Mouse (Mus musculus) layer of hippocampus, postnatal 36 days (tissue): ENCODE results near the gene D17Wsu92e. TPM values are rescaled to one million over a fixed set of nuclear protein-coding genes. Genes with fewer than 3 reads are reported as not detected.

Source experiments
- DNase-seq, 2 experiments: peaks; one replicate each; pipeline ENCODE4 v3.0.0; 2022
- total RNA-seq, 2 experiments: library from RNA; stranded (reverse); gene quantifications; 2 replicates each; pipeline ENCODE4 v1.2.3; 2021

D17Wsu92e gene
- total RNA-seq, 2 experiments from 2014 or later = 191 to 194 TPM

DNA sequence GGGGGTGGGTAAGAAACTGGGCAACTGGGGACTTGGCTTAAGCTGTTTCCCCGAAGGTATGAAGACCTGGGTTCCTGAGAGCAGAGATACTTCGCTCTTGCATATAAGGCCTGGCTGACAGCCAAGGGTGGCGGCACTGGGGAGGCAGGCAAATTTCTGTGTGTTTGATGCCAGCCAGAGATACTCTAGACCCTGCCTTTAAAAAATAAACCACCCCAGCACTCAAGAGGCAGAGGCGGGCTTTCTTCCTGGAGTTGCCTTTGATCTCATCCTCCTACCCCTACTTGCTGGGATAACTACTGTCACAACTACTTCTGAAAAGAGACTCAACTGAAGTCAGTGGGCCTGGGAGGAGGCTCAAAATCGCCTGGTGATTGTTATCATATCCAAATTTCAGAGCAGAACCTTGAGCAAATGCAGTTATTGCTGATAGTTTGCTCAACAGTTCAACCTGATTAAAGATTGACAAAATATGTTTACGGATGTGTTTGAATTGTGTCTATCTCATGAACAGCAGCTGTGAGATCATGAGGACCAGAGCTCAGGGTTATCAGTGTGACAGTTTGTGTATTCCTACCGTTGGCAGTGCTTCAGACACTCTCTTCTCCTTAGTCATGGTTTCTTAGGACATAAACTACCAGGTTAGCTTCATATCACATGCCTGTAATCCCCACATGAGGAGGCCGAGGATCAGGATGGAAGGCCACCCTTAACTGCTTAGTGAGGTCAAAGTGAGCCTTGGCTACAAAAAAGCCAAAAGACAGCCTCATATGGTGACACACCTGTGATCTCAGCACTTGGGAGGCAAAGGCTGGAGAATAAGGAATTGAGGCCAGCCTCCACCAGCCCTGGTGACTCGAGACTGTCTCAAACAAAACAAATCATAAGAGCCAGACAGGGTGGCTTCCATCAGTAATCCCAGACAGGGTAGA, 1.2 kb upstream of the D17Wsu92e start:
- DNase-seq = no peak

DNA sequence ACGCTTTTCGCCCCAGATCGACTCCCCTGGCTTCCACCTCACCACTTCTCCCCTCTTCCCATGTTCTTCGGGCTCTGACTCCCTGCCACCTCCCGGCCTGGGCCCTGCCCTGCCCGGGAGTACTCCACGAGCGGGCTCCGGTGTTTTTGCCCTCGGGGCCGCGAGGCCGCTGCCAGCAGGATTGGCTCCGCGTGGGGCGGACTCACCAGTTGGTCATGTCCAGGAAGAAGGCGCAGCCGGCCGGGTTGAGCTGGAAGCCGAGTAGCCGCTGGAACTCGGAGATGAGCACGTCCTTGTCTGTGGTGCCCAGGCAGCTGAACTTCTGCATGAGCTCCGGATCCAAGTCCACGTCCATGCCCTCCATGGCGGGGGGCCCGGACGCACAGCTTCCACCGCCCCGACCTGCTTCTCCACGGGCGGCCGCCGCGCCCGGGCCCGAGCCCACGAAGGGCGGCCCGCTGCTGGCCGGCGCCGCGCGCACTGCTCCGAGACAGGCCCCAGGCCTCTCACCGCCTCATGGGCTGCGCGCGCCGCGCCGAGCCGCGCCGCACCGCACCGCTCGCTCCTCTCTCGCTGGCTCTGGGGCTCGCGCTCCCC, 379 bp downstream of the D17Wsu92e start:
- peak; percentile 50 to 59 for DNase-seq

DNA sequence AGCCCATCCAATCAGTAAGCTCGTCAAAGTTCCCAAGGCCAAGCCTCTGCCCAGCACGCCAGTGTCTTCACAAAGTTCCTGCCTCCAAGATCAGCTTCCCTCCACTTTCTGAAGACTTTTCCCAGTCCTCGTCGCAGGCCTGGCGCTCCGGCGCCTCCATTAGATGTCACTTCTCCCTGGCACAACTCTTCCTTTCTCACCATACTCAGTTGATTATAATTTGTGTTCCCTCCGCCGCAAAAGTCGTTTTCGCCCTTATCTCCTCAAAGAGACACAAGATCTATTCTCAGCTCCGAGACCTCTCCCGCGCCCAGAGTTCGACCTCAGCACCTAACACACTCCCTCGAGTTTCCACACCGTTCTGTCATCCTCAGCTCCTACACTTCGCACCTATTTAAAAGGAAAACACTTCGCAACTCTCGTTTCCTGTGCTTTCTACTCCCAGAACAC, 902 bp downstream of the D17Wsu92e start:
- no peak for DNase-seq

DNA sequence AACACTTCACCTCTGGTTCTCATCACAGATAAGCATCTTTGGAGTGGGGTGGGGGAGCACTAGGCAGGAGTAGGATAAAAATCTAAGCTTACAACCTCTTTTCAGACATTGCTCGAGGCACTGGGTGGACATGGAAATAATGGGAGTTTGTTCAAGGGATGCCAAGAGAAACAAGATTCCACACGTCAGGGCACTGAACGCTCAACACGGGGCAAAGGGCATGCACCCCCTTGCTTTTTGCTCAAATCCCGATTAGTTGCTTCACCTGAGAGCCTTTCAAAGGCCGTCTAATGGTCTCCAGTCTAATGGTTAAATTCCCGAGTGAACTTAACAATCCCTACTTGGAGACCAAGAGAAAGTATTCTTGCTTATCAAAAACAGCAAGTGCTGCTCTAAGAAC, 1.4 kb downstream of the D17Wsu92e start:
- DNase-seq = no peak

DNA sequence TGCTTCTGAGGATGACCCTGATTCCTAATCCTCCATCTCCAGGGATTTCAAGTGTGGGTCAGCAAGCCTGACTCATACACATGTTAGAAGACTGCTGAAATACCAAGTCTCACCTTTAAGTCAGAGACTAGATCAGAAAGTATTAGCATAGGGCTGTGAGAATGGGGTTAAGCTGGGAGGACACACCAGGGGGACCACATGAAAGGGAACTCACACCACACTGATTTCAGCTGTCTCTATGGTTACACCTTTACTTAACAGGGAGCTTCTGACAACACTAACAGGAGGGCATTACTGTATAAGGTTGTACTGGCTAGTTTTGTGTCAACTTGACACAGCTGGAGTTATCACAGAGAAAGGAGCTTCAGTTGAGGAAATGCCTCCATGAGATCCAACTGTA, 5.8 kb downstream of the D17Wsu92e start:
- no peak for DNase-seq

DNA sequence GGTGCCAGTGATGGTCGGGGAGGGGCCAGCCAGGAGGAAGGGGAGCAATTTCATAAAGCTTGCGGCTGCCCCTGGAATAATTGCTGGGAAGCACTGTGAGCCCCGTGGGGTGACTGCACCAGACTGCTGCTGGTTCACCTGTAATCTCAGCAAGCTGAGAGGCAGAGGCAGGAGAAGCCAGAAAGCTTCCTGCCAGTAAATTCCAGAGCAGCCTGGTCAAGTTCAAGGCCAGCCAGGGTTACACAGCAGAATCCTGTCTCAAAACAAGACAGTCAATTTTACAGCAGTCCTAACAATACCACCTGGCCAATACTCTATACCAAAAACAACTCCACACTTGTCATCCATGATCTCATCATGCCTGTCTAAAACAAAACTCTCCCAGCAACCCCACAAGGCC, 8.5 kb downstream of the D17Wsu92e start:
- no peak for DNase-seq

DNA sequence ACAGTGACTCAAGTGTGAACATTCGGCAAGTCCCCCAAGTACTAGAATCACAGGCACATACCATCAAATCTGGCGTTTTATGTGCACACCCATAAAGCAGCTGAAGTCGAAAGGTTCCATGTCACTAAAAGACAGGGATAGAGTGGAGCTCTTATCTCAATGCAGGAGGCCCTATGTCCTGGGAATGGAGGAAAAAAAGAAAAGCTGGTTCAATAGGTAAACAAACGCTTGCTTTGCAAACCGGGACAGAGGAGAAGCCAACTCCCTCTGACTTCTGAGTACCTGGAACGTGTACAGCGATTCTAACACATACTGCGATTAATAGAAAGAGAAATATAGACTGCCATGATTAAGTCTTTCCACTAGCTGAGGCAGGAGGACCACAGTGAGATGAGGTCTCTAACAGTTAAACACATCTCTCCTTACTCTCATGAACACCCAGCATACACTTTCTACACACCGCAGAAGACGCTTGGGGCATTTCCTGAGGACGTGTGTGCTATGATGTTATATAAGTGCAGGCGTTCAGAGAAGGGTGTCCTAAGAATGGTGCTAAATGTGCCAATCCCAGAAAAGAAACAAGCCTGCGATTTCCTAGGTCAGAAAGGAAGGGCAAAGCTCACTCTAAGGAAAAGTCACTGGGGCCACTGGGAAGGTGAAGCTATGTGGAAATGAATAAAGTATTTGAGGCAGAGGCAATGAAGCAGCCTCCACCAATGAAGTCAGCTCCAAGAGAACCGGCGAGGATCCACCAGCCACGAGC, 9.7 kb downstream of the D17Wsu92e start:
- DNase-seq = no peak

DNA sequence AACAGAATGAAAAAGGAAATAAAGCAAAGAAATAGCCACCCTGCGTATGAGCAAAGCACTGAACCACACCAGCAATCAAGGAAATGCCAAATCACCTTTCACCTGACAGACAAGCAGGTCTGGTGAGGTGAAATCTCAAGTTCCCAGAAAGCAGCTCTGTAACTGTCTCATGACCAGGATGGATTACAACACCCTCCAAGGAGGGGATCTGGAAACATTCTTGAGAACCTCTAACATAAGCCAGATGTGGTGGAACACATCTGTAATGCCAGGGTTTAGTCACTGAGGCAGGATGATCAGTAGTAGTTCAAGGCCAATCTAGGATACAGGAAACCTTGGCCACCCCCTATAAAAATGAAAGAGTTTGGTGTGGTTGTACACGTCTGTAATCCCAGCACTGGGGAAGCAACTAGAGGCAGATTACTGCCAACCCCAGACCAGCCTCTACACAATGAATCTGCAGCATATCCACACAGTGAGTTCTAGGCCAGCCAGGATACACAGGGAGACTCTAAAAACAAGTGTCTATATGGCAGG, 12.8 kb downstream of the D17Wsu92e start:
- no peak for DNase-seq

DNA sequence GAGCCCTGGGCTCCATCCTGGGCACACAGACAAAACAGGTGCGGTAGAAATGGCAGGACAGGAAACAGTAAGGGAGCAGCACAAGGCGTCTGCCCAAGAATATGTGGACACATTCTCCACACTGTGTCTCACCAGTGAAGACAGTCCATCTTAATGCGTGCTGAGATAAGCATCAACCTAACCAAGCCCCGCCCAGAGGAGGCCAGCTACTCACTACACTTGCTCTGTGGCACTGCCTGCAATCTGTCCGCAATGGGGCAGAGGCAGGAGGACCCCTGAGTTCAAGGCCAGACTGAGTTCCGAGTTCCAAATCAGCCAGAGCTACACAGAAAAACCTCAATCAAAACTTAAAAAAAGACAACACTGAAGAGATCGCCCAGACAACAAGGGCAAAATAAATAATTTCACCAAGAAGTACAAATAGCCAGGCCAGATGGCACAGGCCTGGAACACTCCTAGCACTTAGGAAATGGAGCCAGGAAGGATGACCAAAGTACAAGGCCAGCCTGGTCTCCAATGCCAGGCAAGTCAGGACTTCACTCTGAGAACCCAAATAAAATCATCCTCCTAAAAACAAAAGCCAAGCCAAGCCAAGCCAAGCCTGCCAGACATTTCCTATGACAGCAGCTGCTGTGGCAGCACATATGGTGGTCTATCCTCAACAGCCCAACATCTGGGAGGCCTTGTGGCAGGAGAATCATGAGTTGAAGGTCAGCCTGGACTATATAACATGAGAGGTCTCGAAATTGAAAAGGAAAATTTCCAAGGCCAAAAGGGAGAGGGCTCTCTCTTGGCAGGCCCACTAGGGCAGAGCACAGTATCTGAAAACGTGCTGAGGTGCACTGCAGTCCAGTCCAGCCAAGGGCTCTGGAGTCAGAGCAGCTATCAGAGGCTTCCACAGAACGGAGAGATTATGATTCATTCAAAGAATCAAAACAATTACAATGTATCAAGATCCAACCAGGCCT, 15.4 kb downstream of the D17Wsu92e start:
- DNase-seq = no peak

DNA sequence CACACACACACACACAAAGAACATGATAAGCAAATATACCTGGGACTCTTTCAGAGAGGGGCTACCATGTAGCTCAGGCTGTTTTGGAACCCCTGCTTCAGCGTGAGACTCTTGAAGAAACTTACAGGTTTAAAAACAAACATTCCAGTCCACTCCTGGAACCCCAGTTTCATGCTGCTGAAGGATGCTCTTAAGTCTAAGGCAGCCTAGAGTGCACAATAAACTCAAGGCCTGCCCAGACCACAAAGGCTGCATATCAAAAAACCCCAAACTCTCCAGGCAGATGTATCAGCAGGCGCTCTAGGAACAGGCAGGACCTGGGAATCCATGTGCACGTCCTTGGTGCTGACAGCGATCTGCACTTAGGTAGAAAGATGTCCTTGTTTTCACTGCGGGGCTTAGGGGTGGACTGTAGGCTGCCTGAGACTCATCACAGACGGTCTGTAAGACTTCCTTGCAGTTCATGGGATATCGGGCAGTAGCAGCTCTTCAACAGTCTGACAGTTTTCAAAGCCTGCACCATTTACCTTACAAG, 16.2 kb downstream of the D17Wsu92e start:
- no peak for DNase-seq

DNA sequence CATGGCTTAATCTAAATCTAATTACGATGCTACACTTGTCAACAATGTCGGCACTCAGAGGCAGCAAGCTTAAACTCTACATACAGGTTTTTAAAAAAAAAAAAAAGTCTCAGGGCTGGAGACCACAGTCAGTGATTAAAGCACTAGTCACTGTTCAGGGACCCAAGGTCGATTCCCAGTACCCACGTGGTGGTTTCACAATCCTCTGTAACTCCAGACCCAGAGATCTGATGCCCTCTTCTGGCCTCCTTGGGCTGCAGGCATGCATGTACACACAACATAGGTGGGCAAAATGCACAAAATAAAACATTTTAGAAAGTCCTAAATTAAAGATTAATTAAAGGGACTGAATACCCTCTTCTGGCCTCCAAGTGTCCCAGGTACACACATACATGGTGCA, 16.7 kb downstream of the D17Wsu92e start:
- no peak for DNase-seq

DNA sequence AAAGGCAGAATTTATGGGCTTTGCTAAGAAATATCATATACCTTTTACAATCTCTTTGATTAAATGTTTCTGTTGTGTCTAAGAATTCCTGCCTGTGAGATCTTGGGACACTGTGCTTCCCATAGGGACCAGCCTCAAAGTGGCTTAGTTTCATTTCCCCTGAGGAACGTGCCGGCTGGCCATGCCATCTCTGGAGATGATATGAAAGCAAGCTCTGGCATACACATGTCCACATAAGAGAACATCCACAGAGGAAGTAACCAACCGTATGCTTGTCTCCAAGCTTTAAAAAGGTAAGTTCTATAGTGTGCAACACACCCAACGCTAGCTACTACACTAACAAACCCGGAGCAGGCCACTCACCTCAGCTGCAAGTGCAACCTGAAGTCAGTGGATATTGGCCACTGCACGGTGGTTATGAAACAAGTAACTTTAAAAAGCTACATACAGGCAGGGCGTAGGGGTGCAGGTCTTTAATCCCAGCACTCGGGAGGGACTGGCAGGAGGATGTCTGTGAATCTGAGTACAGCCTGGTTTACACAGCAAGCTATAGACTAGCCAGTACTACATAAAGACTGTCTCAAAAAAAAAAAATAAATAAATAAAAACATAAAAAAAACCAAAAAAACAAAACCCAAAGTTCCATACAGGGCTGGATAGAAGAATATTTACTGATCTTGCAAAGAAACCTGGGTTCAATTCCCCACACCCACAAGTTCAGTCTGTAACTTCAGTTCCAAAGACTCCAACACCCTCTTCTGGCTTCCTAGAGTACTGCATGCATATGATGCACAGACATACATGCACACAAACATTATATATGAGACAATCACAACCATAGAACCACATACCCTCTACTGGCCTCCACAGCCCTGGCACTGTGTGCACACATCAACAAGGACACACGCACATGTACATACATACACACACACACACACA, 19.5 kb downstream of the D17Wsu92e start:
- DNase-seq = no peak

DNA sequence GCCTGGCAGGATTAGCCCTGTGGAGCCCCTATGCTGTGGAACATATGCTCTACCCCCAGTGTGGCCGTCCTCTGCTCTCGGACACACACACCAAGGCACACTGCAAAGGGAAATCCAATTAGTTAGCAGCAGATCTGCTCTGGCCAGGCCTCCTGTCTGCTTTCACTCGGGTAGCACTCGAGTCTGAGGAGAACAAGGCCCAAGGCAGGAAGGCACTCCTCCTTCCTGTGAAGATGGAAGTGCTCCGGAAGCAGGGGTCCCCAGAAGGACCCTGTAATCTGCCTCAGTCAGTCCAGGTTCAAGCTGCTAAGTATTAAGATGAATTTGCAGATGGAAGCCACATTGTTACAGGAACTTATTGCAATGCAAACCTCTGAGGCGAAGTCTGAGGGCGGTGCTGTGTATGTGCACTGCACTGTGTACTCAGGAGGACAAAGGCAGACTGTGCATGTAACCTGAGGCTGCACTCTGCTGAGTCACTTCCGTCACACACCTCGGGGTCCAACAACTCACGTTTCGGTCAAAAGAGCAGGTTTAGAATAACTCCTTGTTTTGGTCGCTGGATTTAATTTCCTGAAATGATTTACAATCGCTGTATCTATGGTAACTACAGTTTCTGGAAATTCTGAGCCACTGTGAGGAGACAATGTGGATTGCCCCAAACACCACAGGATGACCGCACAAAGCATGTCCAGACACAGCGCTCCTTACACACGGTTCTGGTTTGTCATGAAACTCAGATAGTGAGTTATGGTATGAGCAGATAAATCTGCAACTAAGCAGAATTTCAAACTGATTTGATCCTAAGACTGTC, 20.5 kb downstream of the D17Wsu92e start:
- no peak for DNase-seq

DNA sequence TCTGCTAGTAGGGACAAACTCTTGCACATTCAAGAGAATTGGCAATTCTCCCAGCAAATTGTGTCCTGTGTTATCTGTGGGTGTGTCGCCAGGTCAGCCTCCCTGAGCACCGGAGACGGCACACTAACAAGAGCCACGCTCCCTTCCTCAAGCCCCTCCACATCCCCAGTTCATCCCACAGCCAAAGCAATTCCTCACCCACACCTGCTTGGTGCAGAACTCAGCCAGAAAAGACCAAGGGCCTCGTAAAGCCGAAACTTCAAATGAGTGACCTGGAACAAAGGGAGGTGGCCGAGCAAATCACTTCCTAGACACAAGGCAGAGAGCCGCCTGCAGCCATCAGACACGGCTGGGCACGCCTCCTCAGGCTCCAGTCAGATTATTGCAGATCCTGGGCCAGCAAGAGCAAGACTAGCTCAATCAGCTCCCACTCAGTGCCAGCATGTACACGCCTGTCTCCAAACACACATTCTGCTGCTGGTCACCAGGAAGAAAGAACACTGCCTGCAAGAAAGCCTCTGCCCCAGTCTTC, 23.0 kb downstream of the D17Wsu92e start:
- DNase-seq = peak; percentile 18 to 32

DNA sequence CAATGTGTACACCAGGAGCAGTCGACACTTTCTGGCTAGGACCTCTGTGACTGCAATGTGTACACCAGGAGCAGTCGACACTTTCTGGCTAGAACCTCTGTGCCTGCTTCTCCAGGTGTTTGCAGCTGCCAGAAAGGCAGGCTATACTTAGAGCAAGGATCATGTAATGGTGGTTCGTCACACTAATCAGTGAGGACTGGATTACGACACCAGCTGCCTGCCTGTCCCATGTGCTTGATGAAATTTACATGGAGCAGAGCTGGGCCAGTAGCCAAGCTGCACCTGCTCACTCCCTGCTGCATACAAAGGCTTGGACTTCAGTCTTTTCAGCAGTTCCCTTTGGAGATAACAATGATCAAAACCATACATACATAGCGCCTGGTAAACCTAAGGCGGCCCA, 23.7 kb downstream of the D17Wsu92e start:
- DNase-seq = peak in 1 of 2 experiments; percentile 29

DNA sequence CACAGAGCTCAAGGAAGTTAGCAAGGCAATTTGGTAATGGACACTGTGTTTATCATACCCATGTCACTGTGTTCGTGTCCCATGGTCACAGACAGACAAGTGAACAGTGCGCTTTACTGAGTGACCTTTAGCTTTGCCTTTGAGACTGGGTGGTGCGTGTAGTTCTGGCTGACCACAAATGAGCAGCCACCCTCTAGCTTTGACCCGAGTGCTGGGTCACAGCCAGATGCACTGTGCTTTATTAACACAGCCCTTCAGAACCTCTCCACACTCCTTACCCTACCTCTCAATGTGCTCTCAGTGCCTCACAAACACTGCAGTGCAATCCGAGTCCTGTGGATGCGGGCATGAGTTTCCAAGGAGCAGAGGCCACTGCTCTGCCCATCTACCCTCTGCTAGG, 27.3 kb downstream of the D17Wsu92e start:
- DNase-seq = no peak

DNA sequence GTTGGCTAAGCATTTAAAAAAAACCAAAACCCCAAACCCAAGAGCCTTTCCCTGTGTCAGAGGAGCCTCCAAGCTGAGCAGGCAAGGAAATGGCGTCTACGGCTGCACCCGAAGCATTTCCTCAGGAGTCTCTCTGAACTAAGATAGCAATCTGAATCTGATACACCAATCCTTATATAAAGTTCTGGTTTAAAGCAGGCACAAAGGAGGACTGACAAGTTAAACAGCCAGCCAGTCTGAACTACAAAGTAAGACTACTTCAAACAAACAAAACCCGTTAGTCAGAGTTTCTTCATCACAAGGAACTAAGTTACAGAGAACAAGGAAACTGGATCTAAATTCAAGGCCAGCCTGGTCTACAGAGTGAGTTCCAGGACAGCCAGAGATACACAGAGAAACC, 27.9 kb downstream of the D17Wsu92e start:
- no peak for DNase-seq

DNA sequence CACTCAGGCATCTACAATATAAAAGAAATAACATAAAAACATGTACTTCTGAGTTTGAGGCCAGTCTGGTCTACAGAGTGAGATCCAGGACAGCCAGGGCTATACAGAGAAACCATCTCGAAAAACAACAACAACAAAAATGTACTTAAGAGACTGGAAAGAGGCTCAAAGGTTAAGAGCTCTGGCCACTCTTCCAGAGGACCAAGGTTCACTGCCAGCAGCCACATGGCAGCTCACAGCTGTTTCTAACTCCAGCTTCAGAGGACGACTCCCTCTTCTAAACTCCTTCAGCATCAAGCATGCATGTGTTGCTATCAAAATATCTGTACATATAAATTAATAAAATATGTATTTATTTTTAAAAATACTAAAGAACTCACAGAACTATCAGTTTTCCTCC, 28.9 kb downstream of the D17Wsu92e start:
- no peak for DNase-seq

DNA sequence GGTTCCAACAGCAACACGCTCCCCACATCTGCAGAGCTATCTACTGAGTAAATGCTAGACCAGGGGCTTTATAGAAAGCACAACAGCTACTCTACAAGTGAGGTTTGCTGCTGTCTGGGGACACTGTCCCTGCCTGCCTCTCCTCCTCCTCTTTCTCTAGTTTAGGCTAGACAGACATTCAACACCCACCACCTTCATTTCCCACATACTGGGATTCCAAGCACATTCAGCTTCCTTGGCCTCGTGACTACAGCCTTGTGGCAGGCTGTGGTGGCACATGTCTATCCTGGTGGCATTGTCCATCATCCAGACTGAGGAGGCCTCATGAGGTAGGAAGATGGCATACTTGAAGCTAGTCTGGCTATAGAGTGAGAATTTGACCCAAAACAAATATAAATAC, 29.5 kb downstream of the D17Wsu92e start:
- DNase-seq = no peak
